Mouse (Mus musculus) embryonic facial prominence, embryonic 15.5 days (tissue): Measurements from ENCODE around the gene Uvrag. TPM values are rescaled to one million over a fixed set of nuclear protein-coding genes. Genes with fewer than 3 reads are reported as not detected.
A peak's percentile ranks its signal among the peaks of the same experiment; 100 is the strongest.

ENCODE experiments used
- ATAC-seq: fragments of 200-750 bp; cut with Nextera tagmentation; 2 replicates; pipeline ENCODE4 v1.8.0; 2017; ENCODE audit warnings: low read depth, moderate TSS enrichment; ENCODE audit not compliant: insufficient number of reproducible peaks, low FRiP score, low TSS enrichment
- H3K27ac ChIP-seq: fragments of 300-500 bp; sonication (generic); replicated peaks from 2 replicates; pipeline ENCODE4 v1.5.1; 2015; ENCODE audit warnings: mild to moderate bottlenecking, inconsistent platforms
- H3K27me3 ChIP-seq: fragments of 300-500 bp; sonication (generic); 2 replicates; pipeline ENCODE4 v1.6.1; 2015; ENCODE audit warnings: inconsistent platforms
- H3K36me3 ChIP-seq: fragments of 300-500 bp; sonication (generic); 2 replicates; pipeline ENCODE4 v1.6.1; 2015; ENCODE audit warnings: mild to moderate bottlenecking, inconsistent platforms
- H3K4me1 ChIP-seq: fragments of 300-500 bp; sonication (generic); 2 replicates; pipeline ENCODE4 v1.6.1; 2015; ENCODE audit warnings: inconsistent platforms
- H3K4me2 ChIP-seq: fragments of 300-500 bp; sonication (generic); replicated peaks from 2 replicates; pipeline ENCODE4 v1.6.1; 2015; ENCODE audit warnings: mild to moderate bottlenecking, inconsistent platforms
- H3K4me3 ChIP-seq: fragments of 300-500 bp; sonication (generic); replicated peaks from 2 replicates; pipeline ENCODE4 v1.5.1; 2015; ENCODE audit warnings: mild to moderate bottlenecking, inconsistent platforms
- H3K9ac ChIP-seq: fragments of 300-500 bp; sonication (generic); 2 replicates; pipeline ENCODE4 v1.6.1; 2015; ENCODE audit warnings: inconsistent platforms
- H3K9me3 ChIP-seq: fragments of 300-500 bp; sonication (generic); replicated peaks from 2 replicates; pipeline ENCODE4 v1.6.1; 2016; ENCODE audit warnings: inconsistent platforms
- WGBS: fragments of 180-500 bp; shearing (Covaris S2); methylation state at CpG from one replicate; pipeline ENCODE4 v1.1.7; 2015; 5-methylcytosine and 5-hydroxymethylcytosine counted together
- polyA plus RNA-seq: library from polyadenylated mRNA; unstranded; fragments of >200 nt; fragmentation: Nextera tagmentation; extraction: Ambion mirVana; gene quantifications from 2 replicates; pipeline ENCODE4 v1.2.1, GENCODE M21; 2015

Uvrag gene
- polyA plus RNA-seq, 1 experiment from 2014 or later: 18.9 TPM

- under 1% methylated on average over 13 of the region's 13 CpGs for WGBS
- no peak for ATAC-seq
- Histone ChIP-seq H3K9ac (peak overlapping the region; percentile 92), H3K27ac (peak overlapping the region; percentile 90), H3K4me1 (peaks cover 19% of the 10 kb centered on the region), H3K4me3 (peak overlapping the region; percentile 100), H3K9me3 (no peaks in the 10 kb centered on the region), H3K4me2 (peak overlapping the region; percentile 71), H3K27me3 (no peaks in the 10 kb centered on the region), H3K36me3 (no peaks in the 10 kb centered on the region)
Measured at GRCm38 (mm10) chr7:99139841-99140491, 975 bp downstream of the Uvrag start.

GRCm38 (mm10) chr7:99137541-99137940 lies 3.4 kb downstream of the Uvrag start:
- Histone ChIP-seq H3K4me2 (no peak overlapping the region), H3K4me3 (no peak overlapping the region), H3K9me3 (no peaks in the 10 kb centered on the region), H3K4me1 (peaks cover 22% of the 10 kb centered on the region), H3K27me3 (no peaks in the 10 kb centered on the region), H3K27ac (no peak overlapping the region), H3K9ac (no peak overlapping the region), H3K36me3 (no peaks in the 10 kb centered on the region)
- ATAC-seq: no peak
- 96% methylated on average over 4 of the region's 4 CpGs for WGBS

GRCm38 (mm10) chr7:99136789-99137188 lies 4.2 kb downstream of the Uvrag start:
- no peak overlapping the region for H3K4me3 ChIP-seq
- no peak overlapping the region for H3K4me2 ChIP-seq
- H3K27ac ChIP-seq: no peak overlapping the region
- ATAC-seq: no peak
- no peaks in the 10 kb centered on the region for H3K27me3 ChIP-seq
- H3K36me3 ChIP-seq: no peaks in the 10 kb centered on the region
- no peak overlapping the region for H3K9ac ChIP-seq
- H3K4me1 ChIP-seq: peaks cover 26% of the 10 kb centered on the region
- 58% methylated on average over 6 of the region's 6 CpGs for WGBS
- no peaks in the 10 kb centered on the region for H3K9me3 ChIP-seq

- no peak for ATAC-seq
- Histone ChIP-seq H3K9ac (no peak overlapping the region), H3K27me3 (no peaks in the 10 kb centered on the region), H3K9me3 (no peaks in the 10 kb centered on the region), H3K4me2 (no peak overlapping the region), H3K4me3 (no peak overlapping the region), H3K4me1 (peaks cover 16% of the 10 kb centered on the region), H3K36me3 (no peaks in the 10 kb centered on the region), H3K27ac (no peak overlapping the region)
- 85% methylated on average over 8 of the region's 8 CpGs for WGBS
Measured at GRCm38 (mm10) chr7:99133811-99134402, 7.0 kb downstream of the Uvrag start.

GRCm38 (mm10) chr7:99132597-99132996 lies 8.3 kb downstream of the Uvrag start:
- H3K9ac ChIP-seq: no peak overlapping the region
- no peaks in the 10 kb centered on the region for H3K36me3 ChIP-seq
- WGBS: 60% methylated on average over 9 of the region's 9 CpGs
- H3K27ac ChIP-seq: peak overlapping the region; percentile 77
- no peak overlapping the region for H3K4me3 ChIP-seq
- no peaks in the 10 kb centered on the region for H3K9me3 ChIP-seq
- H3K4me1 ChIP-seq: peaks cover 27% of the 10 kb centered on the region
- no peak for ATAC-seq
- no peaks in the 10 kb centered on the region for H3K27me3 ChIP-seq
- H3K4me2 ChIP-seq: no peak overlapping the region

- no peak overlapping the region for H3K9ac ChIP-seq
- H3K27ac ChIP-seq: peak overlapping the region; percentile 77
- H3K9me3 ChIP-seq: no peaks in the 10 kb centered on the region
- WGBS: 53% methylated on average over 6 of the region's 6 CpGs
- no peak for ATAC-seq
- no peak overlapping the region for H3K4me2 ChIP-seq
- H3K36me3 ChIP-seq: no peaks in the 10 kb centered on the region
- H3K4me3 ChIP-seq: no peak overlapping the region
- H3K4me1 ChIP-seq: peaks cover 33% of the 10 kb centered on the region
- H3K27me3 ChIP-seq: no peaks in the 10 kb centered on the region
Measured at GRCm38 (mm10) chr7:99131819-99132353, 9.1 kb downstream of the Uvrag start.

- WGBS: 90% methylated on average over 8 of the region's 8 CpGs
- Histone ChIP-seq H3K27ac (no peak overlapping the region), H3K9me3 (no peaks in the 10 kb centered on the region), H3K27me3 (no peaks in the 10 kb centered on the region), H3K4me1 (peaks cover 39% of the 10 kb centered on the region), H3K9ac (no peak overlapping the region), H3K4me3 (no peak overlapping the region), H3K36me3 (no peaks in the 10 kb centered on the region), H3K4me2 (no peak overlapping the region)
- no peak for ATAC-seq
Measured at GRCm38 (mm10) chr7:99128965-99129364, 12.0 kb downstream of the Uvrag start.

GRCm38 (mm10) chr7:99128020-99128950 lies 12.7 kb downstream of the Uvrag start:
- H3K4me2 ChIP-seq: no peak overlapping the region
- H3K27ac ChIP-seq: no peak overlapping the region
- no peaks in the 10 kb centered on the region for H3K36me3 ChIP-seq
- no peak overlapping the region for H3K9ac ChIP-seq
- ATAC-seq: peak; percentile 51; the same call in 1 of the 2 replicates
- no peak overlapping the region for H3K4me3 ChIP-seq
- H3K4me1 ChIP-seq: peaks cover 39% of the 10 kb centered on the region
- 36% methylated on average over 10 of the region's 10 CpGs for WGBS
- no peaks in the 10 kb centered on the region for H3K27me3 ChIP-seq
- no peaks in the 10 kb centered on the region for H3K9me3 ChIP-seq

- Histone ChIP-seq H3K27ac (0 out of 2 replicates have a peak overlapping the region, but pooled peaks have one; percentile 41), H3K9ac (no peak overlapping the region), H3K36me3 (no peaks in the 10 kb centered on the region), H3K27me3 (no peaks in the 10 kb centered on the region), H3K4me2 (no peak overlapping the region), H3K4me1 (peaks cover 27% of the 10 kb centered on the region), H3K4me3 (no peak overlapping the region), H3K9me3 (no peaks in the 10 kb centered on the region)
- ATAC-seq: no peak
- 40% methylated on average over 8 of the region's 8 CpGs for WGBS
Measured at GRCm38 (mm10) chr7:99126057-99126456, 14.9 kb downstream of the Uvrag start.

- Histone ChIP-seq H3K9me3 (no peaks in the 10 kb centered on the region), H3K9ac (no peak overlapping the region), H3K27me3 (no peaks in the 10 kb centered on the region), H3K4me1 (peaks cover 13% of the 10 kb centered on the region), H3K4me2 (no peak overlapping the region), H3K27ac (no peak overlapping the region), H3K36me3 (no peaks in the 10 kb centered on the region), H3K4me3 (no peak overlapping the region)
- ATAC-seq: no peak
- 74% methylated on average over 5 of the region's 5 CpGs for WGBS
Measured at GRCm38 (mm10) chr7:99122651-99123050, 18.3 kb downstream of the Uvrag start.
